Mouse (Mus musculus): ENCODE results near the gene Frem1. TPM values are rescaled to one million over a fixed set of nuclear protein-coding genes. Genes with fewer than 3 reads are reported as not detected.

Frem1 gene
- polyA plus RNA-seq, 1 experiment from 2014 or later, result 11.4 TPM

DNA sequence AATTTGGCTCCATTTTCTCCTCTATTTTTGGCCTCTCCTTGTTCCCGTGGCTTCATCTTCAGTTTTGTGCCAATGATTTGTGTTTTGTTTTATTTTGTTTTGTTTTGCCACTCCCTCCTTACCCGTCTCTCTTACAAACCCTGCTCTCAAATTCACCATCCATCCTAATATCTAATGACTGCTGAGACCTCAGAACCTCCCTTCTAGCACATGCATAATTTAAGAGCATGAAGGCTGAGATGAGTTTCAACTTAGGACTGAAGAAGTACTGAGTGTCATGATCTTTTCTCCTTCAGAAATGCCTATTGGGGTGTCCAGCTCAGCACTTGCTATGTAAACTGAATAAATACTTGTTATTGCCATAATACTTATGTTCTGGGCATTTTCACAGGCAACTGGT is 37.6 kb downstream of the Frem1 start:
- H3K4me3 ChIP-seq (ENCODE audit: low read depth, low read length), result no peak overlapping the region
- H3K9ac ChIP-seq (ENCODE audit: low read depth, low read length), result no peak overlapping the region
- H3K9me3 ChIP-seq (replicated peaks; ENCODE audit: control insufficient read depth, low read length), result no peaks in the 10 kb centered on the region
- ATAC-seq (replicated peaks; ENCODE audit: insufficient number of reproducible peaks, low FRiP score, low TSS enrichment), result no peak
- peaks cover 2% of the 10 kb centered on the region for H3K36me3 ChIP-seq (ENCODE audit: control insufficient read depth, insufficient read depth, low read length)
- H3K4me2 ChIP-seq, result no peak overlapping the region
- H3K27me3 ChIP-seq (ENCODE audit: control insufficient read depth, insufficient read depth, low read length), result no peaks in the 10 kb centered on the region
- peaks cover 2% of the 10 kb centered on the region; the same call in 1 of the 2 replicates for H3K4me1 ChIP-seq (ENCODE audit: control insufficient read depth, insufficient read depth, low read length)
- 67% methylated on average over 2 of the region's 2 CpGs for WGBS (ENCODE audit: insufficient replicate concordance)
- H3K27ac ChIP-seq (ENCODE audit: low read depth, low read length), result no peak overlapping the region

DNA sequence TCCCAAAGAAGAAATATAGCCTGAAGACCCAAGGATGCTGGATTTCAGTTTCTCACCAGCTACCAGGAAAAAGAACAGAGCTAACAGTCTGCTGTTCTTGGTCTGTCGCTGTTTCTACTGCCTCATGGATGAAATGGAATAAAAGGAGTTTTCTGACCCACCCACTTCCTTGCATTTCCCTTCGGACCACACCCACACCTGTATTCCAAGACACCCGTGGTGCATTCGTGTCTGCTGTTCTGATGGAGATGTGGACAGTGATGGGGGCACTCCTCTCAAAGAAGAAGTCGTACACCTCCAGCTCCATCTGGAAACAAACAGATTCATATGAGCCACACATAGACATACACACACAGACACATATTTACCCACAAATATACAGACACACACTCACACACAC is 48.1 kb downstream of the Frem1 start:
- Histone ChIP-seq H3K36me3 (ENCODE audit: control insufficient read depth, insufficient read depth, low read length) (no peaks in the 10 kb centered on the region; the same call in 1 of the 2 replicates), H3K27ac (ENCODE audit: low read depth, low read length) (no peak overlapping the region), H3K4me1 (ENCODE audit: control insufficient read depth, insufficient read depth, low read length) (no peaks in the 10 kb centered on the region), H3K9ac (ENCODE audit: low read depth, low read length) (no peak overlapping the region), H3K4me2 (no peak overlapping the region), H3K9me3 (replicated peaks; ENCODE audit: control insufficient read depth, low read length) (no peaks in the 10 kb centered on the region), H3K4me3 (ENCODE audit: low read depth, low read length) (no peak overlapping the region), H3K27me3 (ENCODE audit: control insufficient read depth, insufficient read depth, low read length) (no peaks in the 10 kb centered on the region)
- 77% methylated on average over 5 of the region's 5 CpGs for WGBS (ENCODE audit: insufficient replicate concordance)
- no peak for ATAC-seq (replicated peaks; ENCODE audit: insufficient number of reproducible peaks, low FRiP score, low TSS enrichment)

DNA sequence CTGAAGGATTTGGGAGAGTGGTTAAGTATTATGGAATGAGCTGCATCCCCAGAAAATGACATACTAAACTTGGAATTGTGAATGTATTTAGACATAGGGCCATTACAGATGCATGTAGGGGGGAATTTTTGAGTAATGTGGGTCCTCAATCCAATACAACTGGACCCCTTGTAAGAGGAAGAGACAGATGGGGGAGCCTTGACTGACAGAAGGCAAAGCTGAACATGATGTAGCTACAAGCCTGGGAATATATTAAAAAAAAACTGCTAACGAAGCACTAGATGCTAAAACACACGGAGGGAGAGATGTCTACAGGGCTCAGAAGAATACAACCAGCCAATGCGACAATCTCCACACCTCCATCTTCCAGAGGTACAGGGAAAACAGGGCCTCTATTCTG is 60.1 kb downstream of the Frem1 start:
- no peak overlapping the region for H3K9ac ChIP-seq (ENCODE audit: low read depth, low read length)
- no peaks in the 10 kb centered on the region for H3K4me1 ChIP-seq (ENCODE audit: control insufficient read depth, insufficient read depth, low read length)
- no peaks in the 10 kb centered on the region for H3K9me3 ChIP-seq (replicated peaks; ENCODE audit: control insufficient read depth, low read length)
- H3K27me3 ChIP-seq (ENCODE audit: control insufficient read depth, insufficient read depth, low read length), result no peaks in the 10 kb centered on the region
- no peak overlapping the region for H3K4me2 ChIP-seq
- no peak overlapping the region for H3K4me3 ChIP-seq (ENCODE audit: low read depth, low read length)
- 92% methylated on average over 3 of the region's 3 CpGs for WGBS (ENCODE audit: insufficient replicate concordance)
- no peak for ATAC-seq (replicated peaks; ENCODE audit: insufficient number of reproducible peaks, low FRiP score, low TSS enrichment)
- no peaks in the 10 kb centered on the region for H3K36me3 ChIP-seq (ENCODE audit: control insufficient read depth, insufficient read depth, low read length)
- no peak overlapping the region for H3K27ac ChIP-seq (ENCODE audit: low read depth, low read length)

DNA sequence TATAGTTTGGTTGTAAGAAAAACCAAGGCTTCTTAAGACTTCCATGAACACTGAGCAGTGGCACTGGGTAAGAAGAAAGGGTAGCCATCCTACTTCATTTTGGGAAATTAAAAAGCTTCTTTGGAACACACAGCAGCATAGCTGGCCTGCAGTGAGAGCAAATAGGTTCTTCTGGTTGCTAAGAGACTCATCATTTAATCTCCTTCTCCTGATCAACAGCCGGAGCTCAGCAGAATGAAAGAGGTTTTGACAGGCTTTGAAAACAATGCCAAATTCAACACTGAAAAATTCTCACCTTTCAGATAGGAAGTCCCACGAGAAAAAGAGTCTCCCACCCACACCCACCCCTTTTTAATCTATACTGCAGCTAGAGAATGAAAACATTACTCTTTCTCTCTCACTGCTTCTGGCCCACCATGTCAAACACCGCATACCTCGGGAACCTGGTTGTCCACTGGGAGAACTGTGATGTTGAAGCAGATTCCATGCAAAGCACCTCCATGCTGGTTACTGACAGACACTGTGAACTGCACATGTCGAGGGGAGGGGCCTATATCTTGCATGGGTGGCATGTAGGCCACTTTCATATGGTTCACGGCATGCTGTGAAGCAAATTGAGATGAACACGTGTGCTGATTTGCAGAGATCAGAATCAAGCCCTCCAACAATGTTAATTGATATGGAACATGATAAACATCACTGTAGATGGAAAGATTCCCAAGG is 61.0 kb downstream of the Frem1 start:
- H3K4me1 ChIP-seq (ENCODE audit: control insufficient read depth, insufficient read depth, low read length), result no peaks in the 10 kb centered on the region
- ATAC-seq (replicated peaks; ENCODE audit: insufficient number of reproducible peaks, low FRiP score, low TSS enrichment), result no peak
- no peaks in the 10 kb centered on the region for H3K9me3 ChIP-seq (replicated peaks; ENCODE audit: control insufficient read depth, low read length)
- WGBS (ENCODE audit: insufficient replicate concordance), result 68% methylated on average over 7 of the region's 7 CpGs
- H3K4me3 ChIP-seq (ENCODE audit: low read depth, low read length), result no peak overlapping the region
- no peak overlapping the region for H3K4me2 ChIP-seq
- H3K27ac ChIP-seq (ENCODE audit: low read depth, low read length), result no peak overlapping the region
- H3K36me3 ChIP-seq (ENCODE audit: control insufficient read depth, insufficient read depth, low read length), result no peaks in the 10 kb centered on the region
- no peak overlapping the region for H3K9ac ChIP-seq (ENCODE audit: low read depth, low read length)
- H3K27me3 ChIP-seq (ENCODE audit: control insufficient read depth, insufficient read depth, low read length), result no peaks in the 10 kb centered on the region

DNA sequence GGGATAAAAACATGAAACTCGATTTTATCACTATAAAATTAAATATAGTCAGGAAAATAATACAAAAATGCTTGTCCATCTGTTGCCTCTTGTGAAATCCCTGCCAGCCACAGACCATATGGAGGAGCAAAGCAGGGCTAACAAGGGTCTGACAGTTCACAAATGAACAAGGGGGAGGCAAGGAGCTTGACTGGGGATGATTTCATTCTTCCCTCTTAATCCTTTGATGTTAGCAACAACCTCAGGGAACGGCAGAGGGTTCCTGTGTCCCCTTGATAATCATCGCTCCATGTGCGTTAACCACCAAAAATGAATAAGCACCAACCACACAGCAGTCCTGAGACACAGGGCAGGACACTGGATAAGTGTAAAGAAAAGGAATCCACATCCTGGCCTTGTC is 79.8 kb downstream of the Frem1 start:
- WGBS (ENCODE audit: insufficient replicate concordance), result 66% methylated on average over 4 of the region's 4 CpGs
- Histone ChIP-seq H3K9me3 (replicated peaks; ENCODE audit: control insufficient read depth, low read length) (no peaks in the 10 kb centered on the region), H3K36me3 (ENCODE audit: control insufficient read depth, insufficient read depth, low read length) (no peaks in the 10 kb centered on the region), H3K4me1 (ENCODE audit: control insufficient read depth, insufficient read depth, low read length) (no peaks in the 10 kb centered on the region), H3K27me3 (ENCODE audit: control insufficient read depth, insufficient read depth, low read length) (no peaks in the 10 kb centered on the region), H3K9ac (ENCODE audit: low read depth, low read length) (no peak overlapping the region), H3K4me3 (ENCODE audit: low read depth, low read length) (no peak overlapping the region), H3K4me2 (no peak overlapping the region), H3K27ac (ENCODE audit: low read depth, low read length) (no peak overlapping the region)
- no peak for ATAC-seq (replicated peaks; ENCODE audit: insufficient number of reproducible peaks, low FRiP score, low TSS enrichment)

DNA sequence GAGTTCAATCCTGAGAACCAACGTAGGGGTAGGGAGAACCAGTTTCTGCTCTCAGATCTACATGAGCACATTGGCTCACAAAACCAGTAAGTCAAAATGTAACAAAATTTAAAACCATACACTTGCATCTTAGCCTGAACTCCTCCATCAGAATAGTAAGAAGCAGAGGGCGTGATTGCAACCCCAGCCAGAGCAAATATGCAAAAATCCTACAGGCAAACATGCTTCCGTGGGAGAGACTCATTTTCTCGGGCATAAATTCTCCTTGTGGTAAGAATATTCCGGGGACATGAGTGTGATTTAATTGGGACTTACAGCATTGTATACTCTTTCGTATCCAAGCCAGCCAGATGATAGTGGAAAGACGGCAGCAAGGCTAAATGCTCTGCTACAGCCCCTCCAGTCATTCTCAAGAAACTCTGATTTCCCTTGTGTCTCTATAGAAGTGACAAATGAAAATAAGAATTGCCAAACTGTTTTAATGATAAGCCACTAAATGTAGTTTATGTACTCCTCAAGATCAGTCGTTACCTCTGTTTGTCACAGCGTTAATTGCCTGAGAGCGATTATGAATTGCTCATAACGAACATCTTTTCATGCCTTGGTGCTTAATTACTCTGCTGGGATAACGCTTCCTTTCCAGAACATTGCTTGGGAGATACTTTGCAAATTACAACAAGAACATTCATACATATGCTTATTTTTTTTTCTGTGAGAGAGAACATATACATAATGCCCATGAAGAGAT is 81.1 kb downstream of the Frem1 start:
- WGBS (ENCODE audit: insufficient replicate concordance), result 88% methylated on average over 12 of the region's 12 CpGs
- H3K4me1 ChIP-seq (ENCODE audit: control insufficient read depth, insufficient read depth, low read length), result no peaks in the 10 kb centered on the region
- no peaks in the 10 kb centered on the region for H3K36me3 ChIP-seq (ENCODE audit: control insufficient read depth, insufficient read depth, low read length)
- H3K9me3 ChIP-seq (replicated peaks; ENCODE audit: control insufficient read depth, low read length), result no peaks in the 10 kb centered on the region
- no peaks in the 10 kb centered on the region for H3K27me3 ChIP-seq (ENCODE audit: control insufficient read depth, insufficient read depth, low read length)
- no peak overlapping the region for H3K4me3 ChIP-seq (ENCODE audit: low read depth, low read length)
- no peak overlapping the region for H3K9ac ChIP-seq (ENCODE audit: low read depth, low read length)
- no peak for ATAC-seq (replicated peaks; ENCODE audit: insufficient number of reproducible peaks, low FRiP score, low TSS enrichment)
- no peak overlapping the region for H3K4me2 ChIP-seq
- no peak overlapping the region for H3K27ac ChIP-seq (ENCODE audit: low read depth, low read length)

DNA sequence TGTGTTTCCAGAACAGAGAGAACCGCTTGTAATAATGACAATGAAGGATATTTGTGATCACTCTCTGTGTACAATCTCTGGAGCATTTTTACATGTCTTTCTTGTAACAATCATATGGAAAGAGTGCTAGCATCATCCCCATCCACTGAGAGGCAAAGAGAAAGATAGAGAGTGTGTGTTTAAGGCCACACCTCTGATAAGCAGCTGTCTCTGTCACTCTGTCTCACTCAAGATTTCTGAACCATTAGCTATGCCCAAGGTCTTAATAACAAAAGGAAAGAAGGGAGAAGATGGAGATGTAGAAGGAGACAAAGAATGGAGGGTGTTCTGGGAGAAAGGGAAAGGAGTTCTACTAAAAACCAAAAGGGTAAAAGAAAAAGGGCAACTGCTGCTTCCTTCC is 91.1 kb downstream of the Frem1 start:
- H3K36me3 ChIP-seq (ENCODE audit: control insufficient read depth, insufficient read depth, low read length), result peaks cover 3% of the 10 kb centered on the region; the same call in 1 of the 2 replicates
- H3K27ac ChIP-seq (ENCODE audit: low read depth, low read length), result no peak overlapping the region
- H3K4me3 ChIP-seq (ENCODE audit: low read depth, low read length), result no peak overlapping the region
- WGBS (ENCODE audit: insufficient replicate concordance), result 81% methylated on average over 1 of the region's 1 CpGs
- H3K27me3 ChIP-seq (ENCODE audit: control insufficient read depth, insufficient read depth, low read length), result no peaks in the 10 kb centered on the region
- H3K4me2 ChIP-seq, result no peak overlapping the region
- H3K9me3 ChIP-seq (replicated peaks; ENCODE audit: control insufficient read depth, low read length), result no peaks in the 10 kb centered on the region
- no peak for ATAC-seq (replicated peaks; ENCODE audit: insufficient number of reproducible peaks, low FRiP score, low TSS enrichment)
- no peak overlapping the region for H3K9ac ChIP-seq (ENCODE audit: low read depth, low read length)
- no peaks in the 10 kb centered on the region for H3K4me1 ChIP-seq (ENCODE audit: control insufficient read depth, insufficient read depth, low read length)

DNA sequence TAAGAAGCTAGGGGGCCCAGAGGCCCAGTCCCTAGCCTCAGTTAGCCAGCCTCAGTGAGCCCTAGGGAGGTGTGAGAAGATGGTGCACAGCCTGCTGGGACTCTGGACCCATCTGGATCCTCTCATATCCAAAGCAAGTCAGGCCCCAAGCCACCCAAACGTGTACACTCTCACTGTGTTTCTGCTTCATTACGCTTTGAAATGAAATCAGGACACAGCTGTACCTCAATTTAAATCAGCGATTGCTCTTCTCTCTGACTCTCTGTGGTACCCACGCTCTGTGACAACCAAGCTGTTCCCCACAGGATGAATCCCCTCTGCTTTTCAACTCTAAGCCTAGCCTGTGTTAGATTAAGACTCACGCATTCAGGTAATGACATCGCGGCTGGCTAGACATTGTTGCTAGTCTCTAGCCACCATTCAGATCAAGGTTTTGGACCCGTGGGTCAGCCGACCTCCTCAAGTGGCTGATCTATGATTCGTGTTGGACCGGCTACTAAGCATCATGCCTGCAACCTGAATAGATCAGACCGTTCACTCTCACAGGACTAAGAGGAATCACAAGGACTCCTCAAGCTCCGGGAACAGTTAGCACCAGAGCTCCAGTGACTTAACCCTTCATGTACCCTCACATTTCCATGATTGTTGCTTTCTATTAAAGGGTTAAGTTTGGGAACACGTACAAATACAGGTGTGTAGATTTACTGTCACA is 94.2 kb downstream of the Frem1 start:
- Histone ChIP-seq H3K4me3 (ENCODE audit: low read depth, low read length) (no peak overlapping the region), H3K4me1 (ENCODE audit: control insufficient read depth, insufficient read depth, low read length) (no peaks in the 10 kb centered on the region), H3K4me2 (no peak overlapping the region), H3K27me3 (ENCODE audit: control insufficient read depth, insufficient read depth, low read length) (no peaks in the 10 kb centered on the region), H3K36me3 (ENCODE audit: control insufficient read depth, insufficient read depth, low read length) (peaks cover 3% of the 10 kb centered on the region), H3K9me3 (replicated peaks; ENCODE audit: control insufficient read depth, low read length) (no peaks in the 10 kb centered on the region), H3K9ac (ENCODE audit: low read depth, low read length) (no peak overlapping the region), H3K27ac (ENCODE audit: low read depth, low read length) (no peak overlapping the region)
- WGBS (ENCODE audit: insufficient replicate concordance), result 75% methylated on average over 14 of the region's 14 CpGs
- ATAC-seq (replicated peaks; ENCODE audit: insufficient number of reproducible peaks, low FRiP score, low TSS enrichment), result no peak

Measured in heart, embryonic 11.5 days (tissue).